Mouse (Mus musculus) forebrain, embryonic 11.5 days (tissue): Measurements from ENCODE around the gene Tmem59l. TPM values are rescaled to one million over a fixed set of nuclear protein-coding genes. Genes with fewer than 3 reads are reported as not detected.

Source experiments
- ATAC-seq: fragments of 200-750 bp; cut with Nextera tagmentation; replicated peaks from 2 replicates; pipeline ENCODE4 v1.8.0; 2017; ENCODE audit warnings: moderate TSS enrichment; ENCODE audit not compliant: low FRiP score
- DNase-seq: peaks from one replicate; pipeline ENCODE4 v3.0.0-alpha.2; 2017; ENCODE audit warnings: low spot score
- H3K27ac ChIP-seq: fragments of 300-500 bp; sonication (generic); 2 replicates; pipeline ENCODE4 v1.5.1; 2014; ENCODE audit warnings: low read depth, low read length
- H3K27me3 ChIP-seq: fragments of 300-500 bp; sonication (generic); 2 replicates; pipeline ENCODE4 v1.6.1; 2014; ENCODE audit warnings: mild to moderate bottlenecking, low read length, mixed read lengths; ENCODE audit not compliant: control insufficient read depth, insufficient read depth
- H3K36me3 ChIP-seq: fragments of 300-500 bp; sonication (generic); 2 replicates; pipeline ENCODE4 v1.6.1; 2014; ENCODE audit warnings: mild to moderate bottlenecking, low read length, moderate library complexity, mixed read lengths; ENCODE audit not compliant: control insufficient read depth, insufficient read depth
- H3K4me1 ChIP-seq: fragments of 300-500 bp; sonication (generic); replicated peaks from 2 replicates; pipeline ENCODE4 v1.6.1; 2014; ENCODE audit warnings: low read length, mixed read lengths; ENCODE audit not compliant: control insufficient read depth, insufficient read depth
- H3K4me2 ChIP-seq: fragments of 300-500 bp; sonication (generic); 2 replicates; pipeline ENCODE4 v1.6.1; 2014; ENCODE audit warnings: low read depth, mild to moderate bottlenecking, low read length, moderate library complexity, mixed read lengths; ENCODE audit not compliant: severe bottlenecking
- H3K4me3 ChIP-seq: fragments of 300-500 bp; sonication (generic); 2 replicates; pipeline ENCODE4 v1.5.1; 2014; ENCODE audit warnings: low read depth, low read length
- H3K9ac ChIP-seq: fragments of 300-500 bp; sonication (generic); 2 replicates; pipeline ENCODE4 v1.6.1; 2014; ENCODE audit warnings: low read length
- H3K9me3 ChIP-seq: fragments of 300-500 bp; sonication (generic); 2 replicates; pipeline ENCODE4 v1.6.1; 2016; ENCODE audit warnings: low read length, mixed read lengths; ENCODE audit not compliant: control insufficient read depth
- WGBS: fragments of 180-500 bp; shearing (Covaris S2); extraction: QIAGEN DNeasy Blood & Tissue Kit; methylation state at CpG from one replicate; pipeline ENCODE4 v1.1.7; 2014; 5-methylcytosine and 5-hydroxymethylcytosine counted together
- polyA plus RNA-seq: library from polyadenylated mRNA; unstranded; fragments of >200 nt; fragmentation: Nextera tagmentation; extraction: Ambion mirVana; gene quantifications from 2 replicates; pipeline ENCODE4 v1.2.1, GENCODE M21; 2014

Gene Tmem59l
- polyA plus RNA-seq, 1 experiment from 2014 or later: 10.4 TPM

GRCm38 (mm10) chr8:70527512-70528181 is 40.5 kb upstream of the Tmem59l start, which contains the start of the genes Fkbp8 and Kxd1:
Gene Fkbp8, plus strand, starts transcription at chr8:70527724.
Gene Kxd1, minus strand, starts transcription at chr8:70527956.
- peak within 1 kb of the TSS; percentile 90 for H3K4me3 ChIP-seq

DNA sequence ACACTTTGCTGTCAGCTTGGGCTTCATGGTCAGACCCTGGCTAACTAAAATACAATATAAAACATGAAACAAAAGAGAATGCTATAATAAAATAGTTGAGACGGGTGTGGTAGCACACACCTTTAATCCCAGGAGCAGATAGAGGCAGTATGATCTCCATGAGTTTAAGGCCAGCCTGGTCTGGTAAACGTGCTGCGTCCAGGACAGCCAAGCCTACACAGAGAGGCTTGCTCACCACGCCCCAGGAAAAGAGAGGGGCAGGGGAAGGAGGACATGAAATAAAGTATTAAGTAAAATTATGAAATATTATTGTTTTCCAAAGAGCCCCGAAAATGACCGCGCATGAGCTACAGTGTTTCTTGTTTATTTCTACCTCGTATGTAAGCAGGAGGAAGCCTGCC is 40.0 kb upstream of the Tmem59l start:
- Histone ChIP-seq H3K9me3 (no peaks in the 10 kb centered on the region), H3K27me3 (no peaks in the 10 kb centered on the region), H3K27ac (no peak overlapping the region), H3K4me3 (peak overlapping the region; percentile 90), H3K36me3 (peaks cover 4% of the 10 kb centered on the region; the same call in 1 of the 2 replicates), H3K9ac (peak overlapping the region; percentile 95), H3K4me1 (peaks cover 10% of the 10 kb centered on the region), H3K4me2 (peak overlapping the region; percentile 86)
- 4% methylated on average over 8 of the region's 8 CpGs for WGBS
- no peak for ATAC-seq
- no peak for DNase-seq

More at GRCm38 (mm10) chr8:70527512-70528181, 40.5 kb upstream of the Tmem59l start, which contains the start of the genes Fkbp8 and Kxd1:
- Histone ChIP-seq H3K9me3 (no peaks in the 10 kb centered on the region), H3K36me3 (peaks cover 4% of the 10 kb centered on the region; the same call in 1 of the 2 replicates), H3K4me2 (peak within 1 kb of the TSS; percentile 86), H3K9ac (peak within 1 kb of the TSS; percentile 95), H3K27ac (peak within 1 kb of the TSS; percentile 72; the same call in 1 of the 2 replicates), H3K27me3 (no peaks in the 10 kb centered on the region), H3K4me1 (0 out of 2 replicates have a peak, but pooled peaks cover 7% of the 10 kb centered on the region)
- WGBS: under 1% methylated on average over 53 of the region's 61 CpGs
- DNase-seq (peak; percentile 99), ATAC-seq (peak; percentile 93)

GRCm38 (mm10) chr8:70522592-70523403 is 35.6 kb upstream of the Tmem59l start:
- DNase-seq: peak; percentile 97
- Histone ChIP-seq H3K4me1 (peaks cover 6% of the 10 kb centered on the region), H3K9me3 (no peaks in the 10 kb centered on the region), H3K9ac (peak overlapping the region; percentile 75), H3K27ac (peak overlapping the region; percentile 50), H3K36me3 (no peaks in the 10 kb centered on the region), H3K4me2 (peak overlapping the region; percentile 84), H3K4me3 (peak overlapping the region; percentile 67), H3K27me3 (no peaks in the 10 kb centered on the region)
- ATAC-seq: peak; percentile 80
- WGBS: under 1% methylated on average over 51 of the region's 51 CpGs

DNA sequence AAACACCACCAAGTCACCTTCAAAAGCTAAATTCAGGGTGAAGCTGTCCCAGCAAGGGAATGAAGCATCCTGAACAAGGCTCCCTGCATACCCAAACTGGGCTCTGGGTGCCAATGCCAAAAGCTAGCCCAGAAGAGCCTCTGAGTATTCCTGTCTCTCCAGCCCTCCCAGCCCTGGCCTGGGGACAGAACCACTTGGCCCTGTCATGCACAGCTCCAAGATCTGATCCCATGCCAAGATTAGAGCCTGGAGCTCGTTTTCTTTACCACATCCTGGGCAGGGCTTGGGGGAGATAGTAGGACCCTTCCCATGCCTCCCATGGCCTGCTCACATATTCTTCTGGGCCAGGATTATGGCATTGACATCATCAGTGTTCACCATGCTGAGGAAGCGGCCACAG is 32.4 kb upstream of the Tmem59l start:
- peaks cover 4% of the 10 kb centered on the region for H3K4me1 ChIP-seq
- no peaks in the 10 kb centered on the region for H3K27me3 ChIP-seq
- no peak overlapping the region for H3K9ac ChIP-seq
- no peak overlapping the region for H3K27ac ChIP-seq
- no peaks in the 10 kb centered on the region; the same call in 1 of the 2 replicates for H3K36me3 ChIP-seq
- H3K4me2 ChIP-seq: no peak overlapping the region
- H3K4me3 ChIP-seq: no peak overlapping the region
- ATAC-seq (no peak), DNase-seq (no peak)
- H3K9me3 ChIP-seq: no peaks in the 10 kb centered on the region
- WGBS: 79% methylated on average over 2 of the region's 2 CpGs

DNA sequence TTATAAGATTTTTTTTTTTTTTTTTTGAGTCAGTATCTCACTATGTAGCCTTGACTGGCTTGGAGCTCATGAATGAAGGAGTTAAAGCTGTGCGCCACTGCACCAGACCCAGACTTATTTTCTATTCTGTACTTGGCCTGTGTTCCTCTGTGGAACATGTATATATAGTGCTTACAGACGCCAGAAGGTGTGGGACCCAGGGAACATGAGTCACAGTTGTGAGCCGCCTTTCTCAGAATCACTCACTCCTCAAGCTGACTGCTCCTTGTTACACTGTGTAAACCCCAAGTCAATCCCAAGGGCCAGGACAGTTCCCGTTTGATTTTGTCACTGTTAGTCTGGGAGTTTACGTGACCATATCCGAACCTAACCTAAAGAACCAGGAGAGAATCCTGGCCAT is 31.9 kb upstream of the Tmem59l start:
- no peak for ATAC-seq
- H3K9ac ChIP-seq: no peak overlapping the region
- 90% methylated on average over 6 of the region's 6 CpGs for WGBS

GRCm38 (mm10) chr8:70517940-70518643 is 30.9 kb upstream of the Tmem59l start:
- Histone ChIP-seq H3K9me3 (no peaks in the 10 kb centered on the region), H3K4me1 (peaks cover 4% of the 10 kb centered on the region), H3K27ac (no peak overlapping the region), H3K36me3 (peaks cover 2% of the 10 kb centered on the region; the same call in 1 of the 2 replicates), H3K9ac (no peak overlapping the region), H3K4me3 (no peak overlapping the region), H3K27me3 (no peaks in the 10 kb centered on the region), H3K4me2 (no peak overlapping the region)
- ATAC-seq (no peak), DNase-seq (no peak)
- 72% methylated on average over 10 of the region's 10 CpGs for WGBS

More for the DNA sequence above, 31.9 kb upstream of the Tmem59l start:
- Histone ChIP-seq H3K4me1 (peaks cover 4% of the 10 kb centered on the region), H3K4me3 (no peak overlapping the region), H3K4me2 (no peak overlapping the region), H3K9me3 (no peaks in the 10 kb centered on the region), H3K36me3 (no peaks in the 10 kb centered on the region; the same call in 1 of the 2 replicates), H3K27ac (no peak overlapping the region), H3K27me3 (no peaks in the 10 kb centered on the region)
- DNase-seq: no peak

- Histone ChIP-seq H3K4me3 (no peak overlapping the region), H3K4me2 (no peak overlapping the region), H3K9ac (no peak overlapping the region), H3K9me3 (no peaks in the 10 kb centered on the region), H3K27me3 (no peaks in the 10 kb centered on the region), H3K27ac (no peak overlapping the region), H3K4me1 (peaks cover 11% of the 10 kb centered on the region; the same call in 1 of the 2 replicates), H3K36me3 (peaks cover 5% of the 10 kb centered on the region; the same call in 1 of the 2 replicates)
- 84% methylated on average over 2 of the region's 2 CpGs for WGBS
- DNase-seq (no peak), ATAC-seq (no peak)
These were observed 26.3 kb upstream of the Tmem59l start for GRCm38 (mm10) chr8:70513441-70513840.
